Mouse (Mus musculus) lung, postnatal 0 days (tissue): ENCODE data around the gene Paqr5.

Experiments
- CTCF ChIP-seq: IDR thresholded peaks from 2 replicates; pipeline ENCODE4 v1.5.1; 2016; ENCODE audit warnings: antibody characterized with exemption, mild to moderate bottlenecking
- EP300 ChIP-seq: IDR thresholded peaks from 2 replicates; pipeline ENCODE4 v1.6.1; 2016; ENCODE audit warnings: antibody characterized with exemption, mild to moderate bottlenecking, control low read depth

DNA sequence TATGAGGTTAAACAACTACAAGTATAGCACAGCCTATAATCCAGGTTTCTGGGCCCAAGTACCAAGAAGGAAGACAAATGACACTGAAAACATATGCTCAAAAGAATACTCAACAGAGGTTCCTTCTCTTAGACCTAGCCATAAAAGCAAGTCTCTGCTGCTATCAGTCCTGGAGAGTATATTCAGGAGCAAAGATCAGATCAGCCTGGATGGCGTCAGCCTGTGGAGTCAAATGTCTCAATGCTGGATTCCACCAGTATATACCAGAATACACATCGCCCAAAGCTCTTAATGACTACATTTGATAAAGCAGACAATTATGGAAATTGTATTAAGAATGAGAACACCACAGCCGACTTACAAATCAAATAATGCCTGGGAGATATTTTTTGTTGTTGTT, 35.6 kb upstream of the Paqr5 start:
- no peak for TF ChIP-seq CTCF
- TF ChIP-seq EP300: no peak
